Comparison of ENCODE assay signal across 9 mouse cellular contexts in the genomic region with DNA sequence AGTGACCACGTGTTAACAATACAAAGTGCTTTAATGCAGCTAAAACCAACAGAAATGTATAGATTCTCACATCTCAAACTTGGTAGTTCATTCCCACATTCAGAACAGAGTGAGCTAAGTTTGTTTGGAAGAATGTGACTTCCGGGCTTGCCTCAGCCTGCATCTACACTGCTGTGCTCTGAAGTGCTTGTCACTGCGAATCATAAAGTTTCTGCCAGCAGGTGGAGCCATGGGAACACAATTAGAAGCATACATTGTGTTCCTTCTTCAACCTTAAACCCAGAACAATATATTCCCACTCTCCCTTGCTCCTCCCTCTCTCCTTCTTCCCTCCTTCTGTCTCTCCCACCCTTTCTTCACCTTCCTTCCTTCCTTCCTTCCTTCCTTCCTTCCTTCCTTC.
DNase-seq lines count a peak whose midpoint lies in the region; ATAC-seq and TF ChIP-seq lines count a peak whose summit lies in the region.
"Had no signal": no experiment of that assay in that cellular context is flagged by ENCODE, and none has a peak within 500 bp of the region (broad histone marks: within the 10 kb centered on the region; RNA-seq: fewer than 3 reads in every experiment).

No protein-coding gene starts in this region.

- H3K79me2 ChIP-seq in C2C12 (ENCODE audit: control insufficient read depth, insufficient read depth): no peaks in the 10 kb centered on the region

- no peaks in the 10 kb centered on the region for H3K27me3 ChIP-seq in C2C12 (ENCODE audit: control insufficient read depth, insufficient read depth, insufficient read length)
- no peaks in the 10 kb centered on the region for H3K27me3 ChIP-seq in embryonic facial prominence, embryonic 14.5 days (replicated peaks; ENCODE audit: control insufficient read depth, insufficient read depth, low read length)
- no peaks in the 10 kb centered on the region for H3K27me3 ChIP-seq in liver, postnatal 0 days (ENCODE audit: insufficient read depth, low read length)

- peak; percentile 14 to 43 for DNase-seq in adrenal gland, postnatal 4 days (ENCODE audit: low spot score in 2 of 2)
- DNase-seq in embryonic facial prominence, embryonic 14.5 days (ENCODE audit: low spot score): peak; percentile 95
- peak; percentile 84 to 87 for DNase-seq in heart, postnatal 10 days
- peak; percentile 92 to 93 for DNase-seq in kidney, postnatal 4 days
- peak; percentile 76 for DNase-seq in liver, postnatal 0 days
- DNase-seq in ovary, adult 18-20 months (ENCODE audit: low spot score): peak; percentile 43
- DNase-seq in thymus, postnatal 14 days: peak; percentile 48

- TF ChIP-seq EP300 in liver, postnatal 0 days (IDR thresholded peaks at IDR 0.05; ENCODE audit: low read depth): no peak

- H3K9ac ChIP-seq in embryonic facial prominence, embryonic 14.5 days (ENCODE audit: low read depth, low read length): no peak overlapping the region
- H3K9ac ChIP-seq in liver, postnatal 0 days (replicated peaks): no peak overlapping the region

- H3K9me3 ChIP-seq in embryonic facial prominence, embryonic 14.5 days (ENCODE audit: control insufficient read depth, low read length): no peaks in the 10 kb centered on the region
- no peaks in the 10 kb centered on the region for H3K9me3 ChIP-seq in liver, postnatal 0 days (ENCODE audit: low read length)

- TF ChIP-seq CTCF in C2C12 (IDR thresholded peaks at IDR 0.05; ENCODE audit: control insufficient read depth, insufficient read depth, insufficient read length): peak; percentile 53
- TF ChIP-seq CTCF in liver, postnatal 0 days (IDR thresholded peaks at IDR 0.05; ENCODE audit: low read depth): peak; percentile 81

- intact Hi-C loops in heart, postnatal 10 days (cut with DNase I): loop anchor here (1.0 to 5.0 kb wide), 6 partner anchors 137 to 1223 kb away; a partner anchor contains a TSS

- no peak overlapping the region for H3K4me3 ChIP-seq in C2C12 (ENCODE audit: insufficient read depth, poor library complexity, severe bottlenecking)
- no peak overlapping the region for H3K4me3 ChIP-seq in embryonic facial prominence, embryonic 14.5 days (ENCODE audit: low read depth, low read length)
- H3K4me3 ChIP-seq in liver, postnatal 0 days (ENCODE audit: low read depth, low read length): no peak overlapping the region
- H3K4me3 ChIP-seq: erythroblast, embryonic 14.5 days had no signal

- no peak overlapping the region for H3K4me2 ChIP-seq in embryonic facial prominence, embryonic 14.5 days (ENCODE audit: low read depth, low read length)
- no peak overlapping the region for H3K4me2 ChIP-seq in liver, postnatal 0 days (ENCODE audit: low read depth, low read length)

- H3ac ChIP-seq in C2C12 (ENCODE audit: control insufficient read depth, insufficient read length, low read depth): no peak overlapping the region

- H3K79me3 ChIP-seq in C2C12 (ENCODE audit: low read depth): no peaks in the 10 kb centered on the region

- 3% methylated on average over 3 of the region's 3 CpGs for WGBS in embryonic facial prominence, embryonic 14.5 days
- WGBS in liver, postnatal 0 days (ENCODE audit: insufficient replicate concordance): 4% methylated on average over 3 of the region's 3 CpGs

- peak; percentile 87 for ATAC-seq in embryonic facial prominence, embryonic 14.5 days (ENCODE audit: low read depth)
- peak; percentile 47 for ATAC-seq in liver, postnatal 0 days

- no peaks in the 10 kb centered on the region for H3K36me3 ChIP-seq in C2C12 (ENCODE audit: control insufficient read depth, insufficient read depth)
- no peaks in the 10 kb centered on the region for H3K36me3 ChIP-seq in embryonic facial prominence, embryonic 14.5 days (ENCODE audit: control insufficient read depth, insufficient read depth, low read length)
- H3K36me3 ChIP-seq in liver, postnatal 0 days (replicated peaks; ENCODE audit: insufficient read depth, low read length): no peaks in the 10 kb centered on the region

- H3K27ac ChIP-seq in embryonic facial prominence, embryonic 14.5 days (replicated peaks; ENCODE audit: low read depth, low read length): no peak overlapping the region
- H3K27ac ChIP-seq in liver, postnatal 0 days (ENCODE audit: low read depth): no peak overlapping the region

- H3K4me1 ChIP-seq in embryonic facial prominence, embryonic 14.5 days (ENCODE audit: control insufficient read depth, insufficient read depth, low read length): no peaks in the 10 kb centered on the region
- no peaks in the 10 kb centered on the region for H3K4me1 ChIP-seq in liver, postnatal 0 days (ENCODE audit: insufficient read depth)

TF ChIP-seq in C2C12, 6 proteins besides CTCF, POLR2A, EP300 and RAD21:
- TF ChIP-seq FOSL1 (IDR thresholded peaks at IDR 0.05; ENCODE audit: insufficient read depth, low read length, poor library complexity, severe bottlenecking): no peak
- no peak for TF ChIP-seq USF1 (IDR thresholded peaks at IDR 0.05; ENCODE audit: low read depth)
- no peak for TF ChIP-seq MAX (IDR thresholded peaks at IDR 0.05)
- TF ChIP-seq MYOD1 (IDR thresholded peaks at IDR 0.05; ENCODE audit: control insufficient read depth, insufficient read length, low read depth): no peak
- TF ChIP-seq MYOG (IDR thresholded peaks at IDR 0.05; ENCODE audit: control insufficient read depth, extremely low read depth, insufficient read length): no peak
- TF ChIP-seq CEBPB (IDR thresholded peaks at IDR 0.05; ENCODE audit: low read depth): no peak

Comparison
In these comparisons a context has a peak if more than half of its experiments do, and no peak if none do; other contexts are left out.
1. DNase-seq: peak in every context shown above with its lines; median percentile 95 in embryonic facial prominence, embryonic 14.5 days; 92 in kidney, postnatal 4 days; 86 in heart, postnatal 10 days; 76 in liver, postnatal 0 days; 48 in thymus, postnatal 14 days; 43 in ovary, adult 18-20 months; 28 in adrenal gland, postnatal 4 days.